Mouse (Mus musculus) thymus, adult 2 months (tissue): ENCODE data around the gene Gnl1. TPM values are rescaled to one million over a fixed set of nuclear protein-coding genes. Genes with fewer than 3 reads are reported as not detected.
"Not testable (repeated sequence)": the region's sequence is repeated elsewhere in the genome, so short reads cannot be mapped to it uniquely, and the experiment has no call there.

ENCODE experiments used
- DNase-seq: peaks from one replicate; pipeline ENCODE4 v3.0.0; 2021
- H3K27ac ChIP-seq: fragments of 200-500 bp; 2 replicates; pipeline ENCODE4 v1.5.1; 2012; ENCODE audit warnings: low read length, control low read depth; ENCODE audit not compliant: control insufficient read depth, insufficient read depth
- H3K27me3 ChIP-seq: fragments of 200-500 bp; 2 replicates; pipeline ENCODE4 v1.6.1; 2012; ENCODE audit warnings: mild to moderate bottlenecking, low read length, moderate library complexity, mixed read lengths; ENCODE audit not compliant: control insufficient read depth, insufficient read depth
- H3K36me3 ChIP-seq: fragments of 200-500 bp; 2 replicates; pipeline ENCODE4 v1.6.1; 2012; ENCODE audit warnings: mild to moderate bottlenecking, low read length, moderate library complexity; ENCODE audit not compliant: control insufficient read depth, insufficient read depth
- H3K4me1 ChIP-seq: fragments of 200-500 bp; replicated peaks from 2 replicates; pipeline ENCODE4 v1.6.1; 2012; ENCODE audit warnings: low read length; ENCODE audit not compliant: control insufficient read depth, insufficient read depth
- H3K4me3 ChIP-seq: fragments of 200-500 bp; 2 replicates; pipeline ENCODE4 v1.5.1; 2012; ENCODE audit warnings: mild to moderate bottlenecking, low read length, control low read depth, moderate library complexity; ENCODE audit not compliant: control insufficient read depth, insufficient read depth
- CTCF ChIP-seq: fragments of 200-500 bp; IDR thresholded peaks from 2 replicates; pipeline ENCODE4 v1.5.1; 2012; ENCODE audit warnings: mild to moderate bottlenecking, control low read depth, low read length, moderate library complexity, borderline replicate concordance; ENCODE audit not compliant: control insufficient read depth, poor library complexity, insufficient read depth; ENCODE audit errors: extremely low read depth
- POLR2A ChIP-seq: fragments of 200-500 bp; IDR thresholded peaks from 2 replicates; pipeline ENCODE4 v1.6.1; 2012; ENCODE audit warnings: mild to moderate bottlenecking, low read length, control low read depth, moderate library complexity; ENCODE audit not compliant: control insufficient read depth, poor library complexity, insufficient read depth; ENCODE audit errors: extremely low read depth
- WGBS: fragments of 180-500 bp; shearing (Covaris S2); methylation state at CpG from one replicate; pipeline ENCODE4 v1.1.7; 2018; 5-methylcytosine and 5-hydroxymethylcytosine counted together
- polyA plus RNA-seq: library from polyadenylated mRNA; depleted of rRNA; stranded (reverse); fragments of >200 nt; gene quantifications from 2 replicates; pipeline ENCODE4 v1.2.3, GENCODE M21; 2012; rRNA removed

Gnl1 gene
- polyA plus RNA-seq: 37.9 and 45.5 TPM in 2 replicates

DNA sequence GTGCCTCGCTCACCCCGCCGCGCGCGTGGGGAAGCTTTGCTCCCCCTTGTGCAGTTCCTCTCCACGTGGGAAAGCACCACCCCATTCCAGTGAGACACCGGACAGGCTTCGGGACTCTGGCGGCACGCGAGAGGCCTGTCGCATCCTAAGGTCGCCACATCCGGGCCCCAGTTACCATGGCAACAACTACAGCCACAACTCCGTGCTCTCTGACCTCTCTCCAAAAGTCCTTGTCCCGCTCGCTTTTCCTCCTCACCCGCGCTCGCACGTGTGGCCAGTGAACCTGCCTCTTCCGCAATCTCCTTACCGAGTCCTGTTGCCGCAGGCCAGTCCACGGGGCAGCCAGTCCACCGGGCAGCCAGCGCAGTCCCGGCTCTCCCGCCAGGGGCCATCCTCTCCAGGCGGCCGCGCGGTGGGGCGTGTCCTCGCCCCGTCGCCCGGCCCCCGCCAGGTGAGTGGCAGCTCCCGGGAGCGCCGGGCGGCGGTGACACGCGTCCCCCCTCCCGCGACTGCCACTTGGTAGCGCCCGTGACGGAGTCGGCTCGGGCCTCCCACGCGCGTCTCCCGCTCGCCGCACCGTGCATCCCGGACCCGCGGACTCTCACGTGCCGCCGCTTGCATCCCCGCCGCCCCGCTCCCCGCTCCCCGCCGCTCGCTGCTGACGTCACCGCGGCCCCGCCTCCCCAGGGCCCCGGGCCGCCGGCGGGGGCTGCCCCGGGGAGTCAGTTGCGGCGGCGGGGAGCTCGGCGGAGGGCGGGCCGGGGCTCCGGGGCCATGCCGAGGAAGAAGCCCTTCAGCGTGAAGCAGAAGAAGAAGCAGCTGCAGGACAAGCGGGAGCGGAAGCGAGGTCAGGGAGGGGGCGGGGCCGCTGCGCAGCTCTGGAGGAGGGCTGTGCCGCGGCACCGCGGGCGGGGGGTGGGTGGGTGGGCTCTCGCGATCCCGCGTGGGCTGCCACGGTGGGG is at the start of gene Gnl1, which contains the start of gene Prr3:
TSS of gene Gnl1 (plus strand) at position 451 of the 962 bp plus-strand sequence.
TSS of gene Prr3 (minus strand) at position 836 of the 962 bp plus-strand sequence.
- peak within 1 kb of the TSS; percentile 92 for H3K4me3 ChIP-seq
- H3K36me3 ChIP-seq: peaks cover 8% of the 10 kb centered on the region; the same call in 1 of the 2 replicates
- no peaks in the 10 kb centered on the region for H3K27me3 ChIP-seq
- DNase-seq: peak; percentile 84
- H3K4me1 ChIP-seq: peaks cover 15% of the 10 kb centered on the region
- H3K27ac ChIP-seq: peak within 1 kb of the TSS; percentile 61
- TF ChIP-seq POLR2A (peak; percentile 34; the same call in 1 of the 2 replicates), CTCF (no peak)
- under 1% methylated on average over 108 of the region's 109 CpGs for WGBS

DNA sequence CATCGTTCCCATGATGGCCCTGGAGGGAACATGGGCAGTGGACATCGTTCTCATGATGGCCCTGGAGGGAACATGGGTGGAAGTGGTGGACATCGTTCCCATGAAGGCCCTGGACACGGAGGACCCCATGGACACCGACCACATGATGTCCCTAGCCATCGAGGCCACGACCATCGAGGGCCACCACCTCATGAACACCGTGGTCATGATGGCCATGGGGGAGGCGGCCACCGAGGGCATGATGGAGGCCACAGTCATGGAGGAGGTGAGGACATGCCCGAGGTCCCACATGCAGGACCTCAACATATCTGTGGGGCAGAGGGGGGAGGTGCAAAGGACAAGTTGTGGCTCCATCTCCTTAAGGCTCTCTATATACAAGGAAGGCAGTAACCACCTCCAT is 49.0 kb upstream of the Gnl1 start:
- Histone ChIP-seq H3K27ac (no peak overlapping the region), H3K27me3 (no peaks in the 10 kb centered on the region), H3K36me3 (peaks cover 55% of the 10 kb centered on the region), H3K4me3 (no peak overlapping the region), H3K4me1 (no peaks in the 10 kb centered on the region)
- 97% methylated on average over 12 of the region's 12 CpGs for WGBS
- TF ChIP-seq POLR2A (no peak), CTCF (no peak)
- no peak for DNase-seq

DNA sequence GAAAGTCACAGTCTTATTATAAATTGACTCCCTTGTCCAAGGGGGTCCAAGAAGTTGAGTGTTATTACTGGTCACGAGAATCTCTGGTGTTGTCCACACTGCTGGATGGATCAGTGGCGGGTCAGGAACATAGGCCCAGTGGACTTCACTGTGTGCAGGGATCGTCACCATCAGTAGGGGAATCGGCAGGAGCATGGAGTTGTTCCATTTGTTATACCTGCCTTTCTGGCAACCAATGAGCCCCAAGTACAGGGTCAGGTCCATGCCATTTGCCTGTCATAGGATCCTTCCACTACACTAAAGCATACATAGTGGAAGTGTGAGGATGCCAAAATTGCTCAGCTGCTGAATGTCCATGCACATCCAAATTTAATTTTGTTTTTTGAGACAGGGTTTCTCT is 47.0 kb upstream of the Gnl1 start:
- Histone ChIP-seq H3K4me1 (no peaks in the 10 kb centered on the region), H3K27ac (no peak overlapping the region), H3K27me3 (no peaks in the 10 kb centered on the region), H3K36me3 (peaks cover 36% of the 10 kb centered on the region), H3K4me3 (no peak overlapping the region)
- DNase-seq: no peak
- 97% methylated on average over 4 of the region's 4 CpGs for WGBS
- TF ChIP-seq CTCF (no peak), POLR2A (no peak)

DNA sequence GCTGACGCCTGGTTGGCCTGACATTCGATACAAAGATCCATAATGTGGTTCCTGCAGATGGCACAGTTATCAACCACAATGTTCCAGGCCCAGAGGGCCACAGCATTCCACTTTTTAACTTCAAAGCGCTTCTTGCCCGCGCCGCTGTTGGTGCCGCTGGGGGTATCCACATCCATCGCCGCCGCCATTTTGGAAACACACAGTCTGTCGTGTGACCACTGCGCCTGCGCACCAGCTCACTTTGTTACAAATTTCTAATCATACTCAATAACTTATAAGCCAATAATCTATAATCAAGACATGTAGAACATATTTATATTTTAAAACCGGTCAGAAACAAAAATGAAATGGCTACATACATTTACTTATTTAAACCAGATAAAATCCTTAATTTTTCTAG is 43.9 kb upstream of the Gnl1 start:
- H3K27me3 ChIP-seq, H3K4me3 ChIP-seq, H3K36me3 ChIP-seq, H3K27ac ChIP-seq, DNase-seq, H3K4me1 ChIP-seq: not testable (repeated sequence)
- 91% methylated on average over 14 of the region's 14 CpGs for WGBS

DNA sequence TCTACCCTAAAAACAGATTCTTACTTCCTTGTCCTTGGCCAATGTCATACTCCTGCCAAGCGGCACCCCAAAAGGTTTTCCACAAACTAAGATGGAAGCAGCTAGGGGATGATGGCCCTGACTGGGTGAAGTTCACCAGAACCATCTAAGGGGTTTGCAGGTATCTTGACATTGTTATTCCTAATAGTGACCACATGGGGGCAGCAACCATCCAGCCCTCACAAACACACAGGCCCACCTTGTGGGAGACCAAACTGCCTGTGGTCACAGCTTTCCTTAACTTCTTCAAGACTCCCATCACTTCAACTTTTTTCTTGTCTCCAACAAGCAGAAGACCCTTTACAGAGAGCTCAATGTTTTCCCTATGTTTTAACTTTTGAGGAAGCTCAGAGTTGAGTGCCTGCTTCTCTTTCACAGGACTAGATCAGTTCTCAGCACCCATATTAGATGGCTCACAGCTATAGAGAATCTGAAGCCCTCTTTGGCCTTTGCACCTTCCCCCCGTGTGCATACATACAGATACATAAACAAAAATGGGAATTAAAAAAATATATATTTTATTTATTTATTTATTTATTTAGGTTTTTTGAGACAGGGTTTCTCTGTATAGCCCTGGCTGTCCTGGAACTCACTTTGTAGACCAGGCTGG is 41.8 kb upstream of the Gnl1 start:
- 50% methylated on average over 2 of the region's 2 CpGs for WGBS
- TF ChIP-seq POLR2A: no peak
- peak; percentile 36; the same call in 1 of the 2 replicates for TF ChIP-seq CTCF

DNA sequence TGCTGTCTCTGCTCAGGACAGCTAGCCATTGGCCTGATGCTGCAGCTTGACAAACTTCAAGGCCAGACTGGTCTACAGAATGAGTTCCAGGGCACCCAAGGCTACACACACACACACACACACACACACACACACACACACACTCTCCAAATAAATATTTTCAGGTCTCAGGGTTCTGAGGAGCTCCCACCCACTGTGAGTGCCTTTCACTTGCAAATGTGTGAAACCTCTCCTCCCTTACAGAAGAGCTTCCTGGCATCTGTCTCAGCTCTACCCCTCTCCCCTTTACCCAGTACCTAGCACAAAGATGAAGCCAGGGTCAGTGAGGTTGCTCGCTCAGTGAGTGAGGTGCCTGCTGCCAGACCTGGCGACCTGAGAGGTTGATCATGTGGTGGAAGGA is 40.5 kb upstream of the Gnl1 start:
- no peaks in the 10 kb centered on the region for H3K4me1 ChIP-seq
- TF ChIP-seq POLR2A (no peak), CTCF (no peak)
- H3K4me3 ChIP-seq: no peak overlapping the region
- 91% methylated on average over 2 of the region's 2 CpGs for WGBS
- H3K27me3 ChIP-seq: no peaks in the 10 kb centered on the region
- no peak overlapping the region for H3K27ac ChIP-seq
- no peak for DNase-seq
- no peaks in the 10 kb centered on the region for H3K36me3 ChIP-seq

More for the DNA sequence above, 41.8 kb upstream of the Gnl1 start:
- no peak overlapping the region for H3K27ac ChIP-seq
- no peaks in the 10 kb centered on the region for H3K27me3 ChIP-seq
- DNase-seq: peak; percentile 57
- H3K4me3 ChIP-seq: no peak overlapping the region
- H3K36me3 ChIP-seq: no peaks in the 10 kb centered on the region
- no peaks in the 10 kb centered on the region for H3K4me1 ChIP-seq

DNA sequence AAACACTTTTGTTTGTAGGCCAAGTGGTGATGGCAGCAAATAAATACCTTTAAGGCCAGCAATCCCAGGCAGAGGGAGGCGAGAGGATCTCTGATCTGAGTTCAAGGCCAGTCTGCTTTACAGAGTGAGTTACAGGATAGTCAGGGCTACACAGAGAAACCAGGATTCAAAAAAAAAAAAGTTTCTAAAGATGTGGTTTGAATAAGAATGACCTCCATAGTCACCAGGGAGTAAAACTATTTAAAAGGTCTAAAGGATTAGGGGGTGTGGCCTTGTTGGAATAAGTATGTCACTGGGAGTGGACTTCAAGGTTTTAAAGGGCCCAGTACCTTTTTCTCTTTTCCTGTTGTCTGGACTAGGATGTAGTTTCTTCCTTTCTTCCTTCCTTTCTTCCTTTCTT is 39.7 kb upstream of the Gnl1 start:
- no peaks in the 10 kb centered on the region for H3K4me1 ChIP-seq
- WGBS: 90% methylated on average over 1 of the region's 1 CpGs
- no peak overlapping the region for H3K4me3 ChIP-seq
- no peak for DNase-seq
- H3K36me3 ChIP-seq: no peaks in the 10 kb centered on the region
- H3K27me3 ChIP-seq: no peaks in the 10 kb centered on the region
- H3K27ac ChIP-seq: no peak overlapping the region
- no peak for TF ChIP-seq CTCF
- no peak for TF ChIP-seq POLR2A

DNA sequence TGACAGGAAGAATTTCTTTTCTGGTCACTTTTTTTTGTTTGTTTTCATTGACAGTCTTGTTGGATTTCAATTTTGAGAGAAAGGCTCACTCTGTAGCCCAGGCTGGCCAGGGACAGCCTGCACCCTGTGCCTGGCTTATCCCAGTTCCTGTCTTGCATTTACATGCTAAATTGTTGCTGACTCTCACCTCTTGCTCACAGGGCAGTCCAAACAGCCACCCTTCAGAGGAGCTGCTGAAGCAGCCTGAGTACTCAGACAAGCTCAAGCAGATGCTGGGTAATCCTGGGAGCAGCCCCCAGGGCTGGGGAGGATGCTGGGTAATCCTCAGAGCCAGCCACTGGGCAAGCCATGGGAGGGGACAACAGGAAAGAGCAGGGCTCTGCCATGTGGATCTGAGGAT is 28.7 kb upstream of the Gnl1 start:
- not testable (repeated sequence) for H3K36me3 ChIP-seq, DNase-seq, H3K4me1 ChIP-seq, H3K27me3 ChIP-seq, H3K4me3 ChIP-seq, H3K27ac ChIP-seq

DNA sequence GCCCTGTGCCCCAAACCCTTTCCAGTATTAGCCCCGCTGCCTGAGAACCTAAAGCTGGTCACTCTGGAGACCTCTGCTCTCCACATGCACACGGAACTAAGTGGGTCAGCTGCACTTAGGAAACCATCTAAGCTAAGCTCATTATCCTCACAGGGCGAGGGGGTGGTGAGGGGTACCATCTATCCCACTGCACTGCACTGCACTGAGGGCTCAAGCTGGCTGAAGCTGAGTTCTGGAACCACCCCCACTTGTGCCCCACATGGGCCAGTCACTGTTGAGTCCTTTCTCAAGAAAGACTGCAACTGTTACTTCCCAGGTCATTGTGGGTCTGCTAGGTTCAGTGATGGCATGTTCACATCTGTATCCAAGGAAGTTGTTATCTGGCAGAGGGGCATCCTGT is 27.1 kb upstream of the Gnl1 start:
- H3K27me3 ChIP-seq, H3K27ac ChIP-seq, H3K4me3 ChIP-seq, DNase-seq, H3K4me1 ChIP-seq: not testable (repeated sequence)
- peaks cover 20% of the 10 kb centered on the region for H3K36me3 ChIP-seq
- 82% methylated on average over 1 of the region's 3 CpGs for WGBS
